Mouse (Mus musculus) C2C12 (cell line): ENCODE results near the gene Arid3c. TPM values are rescaled to one million over a fixed set of nuclear protein-coding genes. Genes with fewer than 3 reads are reported as not detected.

Experiments
- H3K27me3 ChIP-seq: one replicate; pipeline ENCODE4 v1.6.1; 2011; ENCODE audit not compliant: control insufficient read depth, insufficient read depth, insufficient read length
- H3K36me3 ChIP-seq: one replicate; pipeline ENCODE4 v1.6.1; 2011; ENCODE audit not compliant: control insufficient read depth, insufficient read depth
- H3K4me3 ChIP-seq: one replicate; pipeline ENCODE4 v1.5.1; 2011; ENCODE audit warnings: mild to moderate bottlenecking, control low read depth; ENCODE audit not compliant: poor library complexity, insufficient read depth, severe bottlenecking
- H3K79me2 ChIP-seq: one replicate; pipeline ENCODE4 v1.6.1; 2011; ENCODE audit not compliant: control insufficient read depth, insufficient read depth
- H3K79me3 ChIP-seq: one replicate; pipeline ENCODE4 v1.6.1; 2011; ENCODE audit warnings: low read depth, control low read depth
- H3ac ChIP-seq: one replicate; pipeline ENCODE3; 2011; ENCODE audit warnings: low read depth; ENCODE audit not compliant: control insufficient read depth, insufficient read length
- CEBPB ChIP-seq: IDR thresholded peaks from one replicate; pipeline ENCODE4 v1.6.1; 2011; ENCODE audit warnings: low read depth, mild to moderate bottlenecking, control low read depth, moderate library complexity
- CTCF ChIP-seq: IDR thresholded peaks from one replicate; pipeline ENCODE4 v1.5.1; 2011; ENCODE audit not compliant: control insufficient read depth, insufficient read depth, insufficient read length
- FOSL1 ChIP-seq: IDR thresholded peaks from one replicate; pipeline ENCODE4 v1.8.0; 2011; ENCODE audit warnings: mild to moderate bottlenecking, low read length; ENCODE audit not compliant: poor library complexity, insufficient read depth, severe bottlenecking
- MAX ChIP-seq: IDR thresholded peaks from one replicate; pipeline ENCODE4 v1.6.1; 2011; ENCODE audit warnings: mild to moderate bottlenecking, control low read depth
- MYOD1 ChIP-seq: IDR thresholded peaks from one replicate; pipeline ENCODE4 v1.6.1; 2011; ENCODE audit warnings: low read depth; ENCODE audit not compliant: control insufficient read depth, insufficient read length
- MYOG ChIP-seq: IDR thresholded peaks from one replicate; pipeline ENCODE4 v1.6.1; 2011; ENCODE audit not compliant: control insufficient read depth, insufficient read length; ENCODE audit errors: extremely low read depth
- USF1 ChIP-seq: IDR thresholded peaks from one replicate; pipeline ENCODE4 v1.6.1; 2011; ENCODE audit warnings: low read depth, mild to moderate bottlenecking, control low read depth, moderate library complexity
- polyA plus RNA-seq: library from polyadenylated mRNA; unstranded; fragments of >200 nt; fragmentation: generic; extraction: Trizol; gene quantifications from one replicate; pipeline ENCODE4 v1.2.1, GENCODE M21; 2012; ENCODE audit warnings: missing spikeins

Arid3c gene
- polyA plus RNA-seq, 1 experiment, result not detected

DNA sequence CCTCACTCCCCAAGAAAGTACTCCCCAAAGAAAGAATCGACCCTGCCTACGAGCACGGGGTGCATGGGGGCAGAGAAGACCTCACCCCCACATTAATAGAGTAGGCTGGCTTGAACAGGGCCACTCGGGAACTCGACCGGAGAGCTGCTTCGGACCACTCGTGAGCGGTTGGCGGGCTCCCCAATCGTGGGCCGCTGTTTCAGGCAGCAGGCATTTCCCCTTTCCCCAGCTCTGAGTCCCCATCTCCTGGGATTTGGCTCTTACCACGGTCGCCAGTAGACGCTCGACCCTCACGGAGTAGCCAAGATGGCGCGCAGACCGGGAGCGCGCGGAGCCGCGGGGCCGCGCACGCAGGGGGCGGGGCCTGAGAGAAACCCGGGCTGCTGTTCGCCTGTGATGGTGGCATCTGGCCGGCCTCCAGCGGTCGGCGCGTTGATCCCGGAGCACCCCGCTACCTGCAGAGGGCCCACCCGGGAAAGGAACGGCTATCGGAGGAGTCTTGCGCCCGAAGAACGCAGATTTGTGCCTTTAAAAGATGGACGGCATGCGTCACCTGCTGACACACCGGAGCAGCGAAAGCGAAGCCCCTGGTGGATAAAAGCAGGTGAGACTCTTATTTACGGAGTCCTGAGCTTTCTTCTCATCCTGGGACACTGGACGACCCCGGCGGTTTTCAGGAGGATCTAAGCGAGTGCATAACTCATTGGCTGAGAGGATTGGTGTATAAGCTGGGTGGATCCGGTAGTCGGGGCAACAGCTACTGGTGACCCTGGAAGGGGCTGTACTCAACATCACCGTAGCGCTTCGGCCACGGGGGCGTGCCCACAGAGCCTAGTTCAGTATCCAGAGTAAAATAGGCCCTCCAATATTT, 17.5 kb downstream of the Arid3c start, which contains the start of gene Rpp25l:
Gene Rpp25l, minus strand, starts transcription at position 338 of the 871 bp plus-strand sequence.
- peaks cover 10% of the 10 kb centered on the region for H3K36me3 ChIP-seq
- peak within 1 kb of the TSS; percentile 77 for H3ac ChIP-seq
- H3K79me3 ChIP-seq, result peaks cover 14% of the 10 kb centered on the region
- peaks cover 15% of the 10 kb centered on the region for H3K79me2 ChIP-seq
- TF ChIP-seq FOSL1, result no peak
- TF ChIP-seq USF1, result no peak
- TF ChIP-seq MYOG, result no peak
- TF ChIP-seq CTCF, result no peak
- TF ChIP-seq CEBPB, result no peak
- TF ChIP-seq MYOD1, result no peak
- no peak for TF ChIP-seq MAX
- no peaks in the 10 kb centered on the region for H3K27me3 ChIP-seq
- peak within 1 kb of the TSS; percentile 80 for H3K4me3 ChIP-seq

DNA sequence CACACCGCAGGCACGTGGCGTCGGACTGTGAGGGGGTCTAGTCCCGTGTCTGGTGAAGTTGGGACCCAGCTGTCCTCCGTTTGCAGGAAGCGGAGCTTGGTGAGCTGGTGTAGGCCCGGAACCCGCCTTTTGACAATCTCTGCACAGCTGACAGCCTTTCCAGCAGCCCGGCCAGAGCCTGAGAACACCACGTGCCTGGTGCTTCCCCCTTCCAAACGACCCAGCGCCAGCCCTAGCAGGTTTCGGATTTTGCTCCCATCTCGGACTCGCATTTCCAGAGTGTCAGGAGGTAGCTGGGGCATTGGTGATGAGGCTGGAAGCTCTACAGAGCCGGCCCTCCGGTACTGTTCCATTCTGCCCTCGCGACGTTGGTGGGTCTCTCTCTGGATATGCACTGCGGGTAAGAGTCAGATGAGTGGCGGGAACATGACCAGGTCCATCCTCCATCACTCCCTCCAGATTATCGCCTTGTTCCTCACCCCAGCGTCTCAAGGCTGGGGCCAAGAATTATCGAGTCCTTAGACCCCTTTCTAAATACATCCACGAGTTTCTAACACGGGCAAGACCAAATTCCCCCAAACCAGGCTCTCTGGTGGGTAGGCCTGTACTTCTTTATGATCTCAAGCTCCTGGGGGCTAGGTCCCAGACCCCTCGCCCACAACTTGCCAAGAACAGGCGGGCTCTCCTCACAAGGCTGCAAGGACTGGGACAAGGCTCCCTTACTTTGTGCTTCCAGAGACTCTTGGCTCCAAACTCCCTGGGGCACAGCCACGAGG, 18.3 kb downstream of the Arid3c start:
- TF ChIP-seq CTCF (no peak), MAX (no peak), FOSL1 (no peak), USF1 (no peak), MYOG (no peak), MYOD1 (no peak), CEBPB (no peak)

DNA sequence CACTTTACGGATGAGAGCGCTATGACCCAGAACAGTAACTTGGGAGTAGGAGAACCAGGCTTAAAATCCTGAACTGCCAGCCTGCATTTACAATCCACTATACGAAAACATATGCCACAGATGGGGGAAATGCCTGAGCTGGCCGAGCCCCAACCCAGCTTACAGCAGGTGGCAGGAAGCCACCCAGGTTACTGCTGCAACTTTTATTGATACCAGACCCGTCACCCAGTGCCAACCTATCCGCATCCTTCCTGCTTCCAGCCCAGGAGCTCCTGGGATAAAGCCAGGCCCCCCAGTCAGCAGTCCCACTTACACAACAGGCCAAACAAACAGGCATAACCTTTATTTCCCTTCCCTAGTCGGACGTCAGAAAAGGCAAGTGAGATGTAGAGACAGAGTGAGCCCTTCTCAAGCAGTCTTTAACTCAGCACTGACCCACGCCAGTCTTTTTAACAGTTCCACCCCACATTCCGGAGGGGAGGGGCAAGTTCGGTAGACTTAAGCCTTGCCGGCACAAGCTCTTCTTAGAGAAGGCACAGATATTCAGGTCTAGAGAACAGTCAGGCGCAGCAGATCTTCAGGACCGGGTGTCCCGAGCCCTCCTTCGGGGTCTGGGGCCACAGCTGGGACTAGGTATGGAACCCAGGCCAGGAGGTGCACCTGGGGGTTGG, 19.1 kb downstream of the Arid3c start:
- H3K79me2 ChIP-seq, result peaks cover 15% of the 10 kb centered on the region
- H3K4me3 ChIP-seq, result peak overlapping the region; percentile 80
- peak overlapping the region; percentile 77 for H3ac ChIP-seq
- H3K79me3 ChIP-seq, result peaks cover 14% of the 10 kb centered on the region
- H3K27me3 ChIP-seq, result no peaks in the 10 kb centered on the region
- H3K36me3 ChIP-seq, result peaks cover 2% of the 10 kb centered on the region
- TF ChIP-seq CTCF (no peak), USF1 (no peak), FOSL1 (no peak), MYOG (no peak), CEBPB (no peak), MYOD1 (no peak), MAX (no peak)

More for the DNA sequence above, 18.3 kb downstream of the Arid3c start:
- H3K79me2 ChIP-seq, result peaks cover 15% of the 10 kb centered on the region
- peaks cover 14% of the 10 kb centered on the region for H3K79me3 ChIP-seq
- peak overlapping the region; percentile 77 for H3ac ChIP-seq
- peak overlapping the region; percentile 80 for H3K4me3 ChIP-seq
- H3K36me3 ChIP-seq, result peaks cover 6% of the 10 kb centered on the region
- no peaks in the 10 kb centered on the region for H3K27me3 ChIP-seq

- Histone ChIP-seq H3K79me3 (peaks cover 14% of the 10 kb centered on the region), H3K4me3 (no peak overlapping the region), H3K27me3 (peaks cover 1% of the 10 kb centered on the region), H3K36me3 (no peaks in the 10 kb centered on the region), H3K79me2 (peaks cover 15% of the 10 kb centered on the region), H3ac (no peak overlapping the region)
- TF ChIP-seq MYOD1 (no peak), FOSL1 (no peak), CEBPB (no peak), USF1 (no peak), CTCF (no peak), MYOG (no peak), MAX (no peak)
Measured at GRCm38 (mm10) chr4:41710229-41710628, 20.7 kb downstream of the Arid3c start.

- Histone ChIP-seq H3K36me3 (no peaks in the 10 kb centered on the region), H3ac (no peak overlapping the region), H3K4me3 (no peak overlapping the region), H3K79me2 (peaks cover 15% of the 10 kb centered on the region), H3K79me3 (peaks cover 13% of the 10 kb centered on the region), H3K27me3 (peaks cover 13% of the 10 kb centered on the region)
- TF ChIP-seq MYOG, result no peak
- no peak for TF ChIP-seq USF1
- no peak for TF ChIP-seq MAX
- TF ChIP-seq CEBPB, result no peak
- TF ChIP-seq MYOD1, result no peak
- no peak for TF ChIP-seq CTCF
- no peak for TF ChIP-seq FOSL1
Measured at GRCm38 (mm10) chr4:41708192-41708745, 22.7 kb downstream of the Arid3c start.
